Mouse (Mus musculus) heart, adult 2 months (tissue): ENCODE results near the gene Sox15. TPM values are rescaled to one million over a fixed set of nuclear protein-coding genes. Genes with fewer than 3 reads are reported as not detected.
A peak's percentile ranks its signal among the peaks of the same experiment; 100 is the strongest.

Experiments
- DNase-seq, 2 experiments: peaks; one replicate each; pipeline ENCODE4 v3.0.0; 2021
- H3K27ac ChIP-seq: fragments of 200-600 bp; 2 replicates; pipeline ENCODE4 v1.8.1; 2022
- H3K27me3 ChIP-seq: fragments of 200-500 bp; 2 replicates; pipeline ENCODE4 v1.6.1; 2012; ENCODE audit warnings: mild to moderate bottlenecking, low read length, inconsistent platforms, mixed read lengths; ENCODE audit not compliant: control insufficient read depth, insufficient read depth
- H3K36me3 ChIP-seq: fragments of 200-500 bp; 2 replicates; pipeline ENCODE4 v1.6.1; 2012; ENCODE audit warnings: low read length, inconsistent platforms; ENCODE audit not compliant: control insufficient read depth, insufficient read depth
- H3K4me1 ChIP-seq: fragments of 200-500 bp; 2 replicates; pipeline ENCODE4 v1.6.1; 2011; ENCODE audit warnings: low read length; ENCODE audit not compliant: control insufficient read depth, insufficient read depth
- H3K4me3 ChIP-seq: fragments of 200-600 bp; 2 replicates; pipeline ENCODE4 v1.8.1; 2022
- H3K79me2 ChIP-seq: fragments of 200-500 bp; replicated peaks from 2 replicates; pipeline ENCODE4 v1.6.1; 2012; ENCODE audit warnings: mild to moderate bottlenecking, inconsistent platforms, low read length, moderate library complexity, mixed read lengths; ENCODE audit not compliant: control insufficient read depth, insufficient read depth
- H3K9ac ChIP-seq: fragments of 200-500 bp; 2 replicates; pipeline ENCODE4 v1.6.1; 2012; ENCODE audit warnings: low read depth, mild to moderate bottlenecking, control low read depth, inconsistent platforms, low read length, mixed read lengths
- CTCF ChIP-seq: fragments of 200-600 bp; IDR thresholded peaks from 2 replicates; pipeline ENCODE4 v1.8.1; 2022; ENCODE audit warnings: antibody characterized with exemption, mild to moderate bottlenecking, moderate library complexity
- EP300 ChIP-seq: fragments of 200-500 bp; IDR thresholded peaks from 2 replicates; pipeline ENCODE4 v1.6.1; 2011; ENCODE audit warnings: low read depth, low read length, control low read depth; ENCODE audit not compliant: insufficient read depth
- POLR2A ChIP-seq: fragments of 200-500 bp; IDR thresholded peaks from 2 replicates; pipeline ENCODE4 v1.6.1; 2011; ENCODE audit warnings: mild to moderate bottlenecking, low read depth, low read length, control low read depth; ENCODE audit not compliant: insufficient read depth
- WGBS: fragments of 180-500 bp; shearing (Covaris S2); methylation state at CpG from one replicate; pipeline ENCODE4 v1.1.7; 2018; 5-methylcytosine and 5-hydroxymethylcytosine counted together
- intact Hi-C: fragments of 180-260 bp; cut with DNase I; formaldehyde crosslinking; loops from one replicate; pipeline ENCODE4 v1.15.1; 2025
- polyA plus RNA-seq: library from polyadenylated mRNA; depleted of rRNA; stranded (reverse); fragments of >200 nt; gene quantifications from 2 replicates; pipeline ENCODE4 v1.2.3, GENCODE M21; 2012
- total RNA-seq, 2 experiments: library from RNA; stranded (reverse); gene quantifications; 2 replicates each; pipeline ENCODE4 v1.2.3; 2021

The Sox15 gene
- total and polyA plus RNA-seq, 3 experiments = not detected

DNA sequence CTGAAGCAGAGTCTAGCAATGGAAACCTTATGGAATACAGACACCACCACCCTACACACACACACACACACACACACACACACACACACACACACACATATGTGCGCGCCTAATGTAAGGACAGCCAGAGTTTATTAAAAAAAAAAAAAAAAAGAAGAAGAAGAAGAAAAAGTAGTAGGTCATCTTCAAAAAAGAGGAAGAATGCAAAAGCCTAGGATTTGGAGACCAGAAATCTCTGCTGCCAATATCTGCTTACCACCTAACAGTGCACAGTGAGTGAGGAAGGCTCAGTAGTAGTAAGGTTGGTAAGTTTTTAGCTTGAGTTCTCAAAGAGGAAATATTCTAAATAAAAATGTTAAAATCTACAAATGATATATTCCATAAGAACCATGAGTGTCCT is 24.0 kb downstream of the Sox15 start:
- intact Hi-C loops = no loop called here
- Histone ChIP-seq H3K36me3 (no peaks in the 10 kb centered on the region), H3K79me2 (no peaks in the 10 kb centered on the region), H3K4me1 (peaks cover 4% of the 10 kb centered on the region), H3K27ac (no peak overlapping the region), H3K9ac (no peak overlapping the region), H3K4me3 (no peak overlapping the region), H3K27me3 (no peaks in the 10 kb centered on the region)
- no peak for TF ChIP-seq EP300
- no peak for TF ChIP-seq POLR2A
- TF ChIP-seq CTCF = no peak
- 85% methylated on average over 2 of the region's 2 CpGs for whole genome bisulfite sequencing
- DNase-seq = no peak

DNA sequence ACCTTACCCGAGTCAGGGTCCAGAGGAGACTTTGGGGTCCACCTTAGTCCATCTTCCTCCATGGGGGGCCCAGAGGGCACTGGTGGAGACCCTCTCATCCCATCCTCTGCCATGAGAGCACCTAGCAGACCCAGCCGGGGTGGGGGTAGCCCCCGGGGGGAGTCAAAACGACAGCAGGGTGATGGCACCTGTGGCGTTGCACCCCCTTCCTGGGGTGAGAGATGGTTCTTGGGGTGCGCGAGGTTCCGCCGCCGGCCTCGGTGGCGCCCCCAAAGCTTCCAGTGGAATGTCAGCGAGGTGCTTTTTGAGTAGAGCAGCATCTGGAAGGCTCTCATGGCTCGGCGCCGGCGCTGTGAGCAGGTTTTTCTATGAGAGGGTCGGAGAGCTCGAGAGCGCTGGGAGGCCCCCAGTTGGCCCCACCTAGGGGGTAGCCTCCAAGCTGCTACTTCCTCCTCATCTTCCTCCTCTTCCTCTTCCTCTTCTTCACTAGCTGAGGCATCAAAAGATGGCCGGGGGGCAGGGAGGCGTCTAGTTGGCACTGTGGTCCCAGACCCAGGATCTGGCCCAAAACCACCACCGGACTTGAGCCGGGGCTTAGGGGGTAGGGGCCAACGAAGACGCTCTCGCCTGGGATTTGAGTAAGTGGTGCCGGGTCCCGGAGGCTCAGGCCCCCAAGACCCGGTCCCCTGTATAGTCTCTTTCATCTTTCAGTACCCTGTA is 25.2 kb downstream of the Sox15 start:
- 87% methylated on average over 30 of the region's 30 CpGs for WGBS
- Histone ChIP-seq H3K4me1 (peaks cover 9% of the 10 kb centered on the region), H3K36me3 (no peaks in the 10 kb centered on the region), H3K79me2 (no peaks in the 10 kb centered on the region), H3K9ac (no peak overlapping the region), H3K27me3 (no peaks in the 10 kb centered on the region), H3K27ac (no peak overlapping the region), H3K4me3 (no peak overlapping the region)
- TF ChIP-seq POLR2A = no peak
- no peak for TF ChIP-seq CTCF
- TF ChIP-seq EP300 = no peak
- no peak for DNase-seq
- intact Hi-C loops = loop anchor here (5.0 kb wide), 1 partner anchor 98 kb away; the partner anchor contains the start of genes Trp53 and Wrap53

DNA sequence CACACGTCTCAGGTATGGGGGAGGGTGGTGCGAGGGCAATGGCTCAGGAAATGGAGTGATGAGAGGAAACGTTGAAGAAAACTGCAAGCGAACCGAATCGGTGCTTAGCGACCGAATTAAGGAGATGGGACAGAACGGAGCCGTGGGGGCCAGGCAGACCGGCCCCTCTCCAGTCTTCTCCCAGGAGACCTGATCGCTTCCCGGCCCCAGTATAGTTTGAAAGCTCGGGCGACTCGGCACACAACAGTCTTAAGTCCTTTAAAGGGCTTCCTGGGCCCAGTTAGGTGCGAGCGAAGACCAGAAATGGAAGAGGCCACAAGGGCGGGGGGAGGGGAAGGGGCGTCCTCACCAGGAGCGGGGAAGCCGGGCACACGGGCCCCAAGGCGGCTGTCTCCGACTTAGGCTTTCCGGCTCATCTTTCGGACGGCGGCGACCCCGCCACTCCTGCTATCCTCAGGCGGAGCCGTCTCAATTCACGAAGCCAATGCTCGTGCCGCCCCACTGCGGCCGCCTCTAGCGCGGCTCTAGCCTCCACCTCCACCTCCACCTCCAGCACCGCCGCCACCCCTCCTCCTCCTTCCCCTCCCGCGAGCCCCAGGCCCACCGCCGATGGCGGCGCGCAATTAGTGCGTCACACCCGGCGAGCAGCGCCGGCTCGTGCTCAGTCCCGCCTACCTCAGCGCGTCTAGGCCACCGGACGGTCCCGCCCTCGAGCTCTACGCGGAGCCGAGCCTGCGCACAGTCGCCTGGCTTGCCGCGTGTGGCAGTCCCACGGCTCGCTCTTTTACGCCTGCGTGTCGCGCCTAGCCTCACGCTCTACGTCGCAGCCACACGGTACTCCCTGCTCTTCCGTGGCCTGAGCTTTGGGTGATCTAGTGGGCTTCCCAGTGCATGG is 26.4 kb downstream of the Sox15 start, which contains the start of gene Senp3:
Senp3 (minus strand) TSS at position 771 of the 895 bp plus-strand sequence.
- under 1% methylated on average over 77 of the region's 80 CpGs for WGBS
- Histone ChIP-seq H3K27me3 (no peaks in the 10 kb centered on the region), H3K4me3 (peak within 1 kb of the TSS; percentile 98), H3K27ac (peak within 1 kb of the TSS; percentile 82), H3K4me1 (peaks cover 14% of the 10 kb centered on the region), H3K36me3 (no peaks in the 10 kb centered on the region), H3K79me2 (no peaks in the 10 kb centered on the region), H3K9ac (peak within 1 kb of the TSS; percentile 79)
- no peak for TF ChIP-seq CTCF
- peak; percentile 85; the same call in 1 of the 2 replicates for TF ChIP-seq EP300
- TF ChIP-seq POLR2A = peak; percentile 97
- DNase-seq = peak; percentile 97 to 98
- intact Hi-C loops = loop anchor here (1.0 to 5.0 kb wide), 6 partner anchors 9 to 195 kb away; partner anchors contain the start of genes Eif4a1, Polr2a, Trp53 and Wrap53

DNA sequence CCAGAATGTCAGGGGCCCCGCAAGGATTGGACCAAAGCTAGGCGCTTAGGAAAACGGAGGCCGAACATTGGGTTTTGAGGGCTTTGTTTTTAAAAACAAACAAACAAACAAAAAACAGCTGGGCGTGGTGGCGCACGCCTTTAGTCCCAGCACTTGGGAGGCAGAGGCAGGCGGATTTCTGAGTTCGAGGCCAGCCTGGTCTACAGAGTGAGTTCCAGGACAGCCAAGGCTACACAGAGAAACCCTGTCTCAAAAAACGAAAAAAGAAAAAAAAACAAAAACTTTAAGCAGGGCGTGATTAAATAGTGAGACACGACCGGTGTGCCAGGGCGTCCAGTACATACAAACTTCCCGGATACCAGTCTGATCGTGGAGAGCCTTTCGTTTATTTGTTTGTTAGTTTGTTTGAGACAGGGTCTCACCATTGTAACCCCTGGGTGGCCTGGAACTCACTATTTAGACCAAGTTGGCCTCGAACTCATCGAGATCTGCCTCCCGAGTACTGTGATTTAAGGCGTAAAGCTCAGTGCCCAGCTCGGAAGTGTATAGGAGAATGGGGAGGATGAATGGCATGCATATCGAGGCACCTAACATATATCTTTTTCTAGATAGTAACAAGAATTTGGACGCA is 27.2 kb downstream of the Sox15 start:
- H3K79me2 ChIP-seq = no peaks in the 10 kb centered on the region
- WGBS = 21% methylated on average over 24 of the region's 24 CpGs
- peak overlapping the region; percentile 98 for H3K4me3 ChIP-seq
- intact Hi-C loops = loop anchor here (1.0 to 5.0 kb wide), 5 partner anchors 32 to 194 kb away; partner anchors contain the start of genes Polr2a, Trp53 and Wrap53
- H3K27ac ChIP-seq = peak overlapping the region; percentile 82
- H3K4me1 ChIP-seq = peaks cover 16% of the 10 kb centered on the region
- TF ChIP-seq EP300 = no peak
- TF ChIP-seq POLR2A = no peak
- no peak for TF ChIP-seq CTCF
- DNase-seq = no peak
- H3K9ac ChIP-seq = peak overlapping the region; percentile 69
- H3K36me3 ChIP-seq = no peaks in the 10 kb centered on the region
- H3K27me3 ChIP-seq = no peaks in the 10 kb centered on the region

DNA sequence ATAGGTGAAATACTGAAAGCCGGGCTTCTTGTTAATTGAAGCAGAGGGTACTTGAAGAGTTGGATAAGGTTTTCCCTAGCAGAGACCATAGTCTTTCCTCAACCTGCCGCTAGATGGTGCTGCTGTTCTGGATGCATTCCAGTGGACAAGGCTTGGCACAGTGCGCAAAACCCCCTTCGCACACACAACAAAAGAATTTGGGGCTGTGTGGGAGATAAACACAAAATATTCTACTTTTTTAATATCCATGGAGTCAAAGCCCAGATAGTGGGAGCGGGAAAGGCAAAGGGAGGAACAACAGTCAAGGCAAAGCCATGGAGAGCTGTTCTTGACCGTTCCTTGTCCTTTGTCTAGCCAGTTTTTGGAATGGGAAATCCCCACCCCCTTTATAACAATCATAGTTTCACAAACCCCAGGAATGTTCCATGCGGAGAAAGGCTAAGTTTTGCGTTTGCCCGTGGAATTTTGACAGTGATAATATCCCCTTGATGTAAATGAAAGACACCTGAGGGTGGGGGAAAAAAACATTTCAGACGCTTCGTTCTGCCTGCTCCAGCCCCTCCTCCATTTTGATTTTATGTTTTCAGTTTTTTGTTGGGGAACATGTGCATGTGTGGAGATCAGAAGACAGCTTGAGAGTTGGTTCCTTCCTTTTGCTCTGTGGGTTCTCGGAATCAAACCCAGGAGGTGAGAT is 27.9 kb downstream of the Sox15 start:
- peak overlapping the region; percentile 98 for H3K4me3 ChIP-seq
- intact Hi-C loops = loop anchor here (1.0 to 5.0 kb wide), 5 partner anchors 32 to 194 kb away; partner anchors contain the start of genes Polr2a, Trp53 and Wrap53
- TF ChIP-seq EP300 (peak; percentile 88; the same call in 1 of the 2 replicates), CTCF (peak; percentile 98; the same call in 1 of the 2 replicates), POLR2A (no peak)
- peak overlapping the region; percentile 82 for H3K27ac ChIP-seq
- H3K79me2 ChIP-seq = no peaks in the 10 kb centered on the region
- WGBS = 21% methylated on average over 12 of the region's 12 CpGs
- DNase-seq = peak; percentile 88 to 91
- H3K9ac ChIP-seq = no peak overlapping the region
- H3K4me1 ChIP-seq = peaks cover 16% of the 10 kb centered on the region
- H3K27me3 ChIP-seq = no peaks in the 10 kb centered on the region
- no peaks in the 10 kb centered on the region for H3K36me3 ChIP-seq
